Comparison of ENCODE assay signal across 11 mouse cellular contexts in the genomic region with DNA sequence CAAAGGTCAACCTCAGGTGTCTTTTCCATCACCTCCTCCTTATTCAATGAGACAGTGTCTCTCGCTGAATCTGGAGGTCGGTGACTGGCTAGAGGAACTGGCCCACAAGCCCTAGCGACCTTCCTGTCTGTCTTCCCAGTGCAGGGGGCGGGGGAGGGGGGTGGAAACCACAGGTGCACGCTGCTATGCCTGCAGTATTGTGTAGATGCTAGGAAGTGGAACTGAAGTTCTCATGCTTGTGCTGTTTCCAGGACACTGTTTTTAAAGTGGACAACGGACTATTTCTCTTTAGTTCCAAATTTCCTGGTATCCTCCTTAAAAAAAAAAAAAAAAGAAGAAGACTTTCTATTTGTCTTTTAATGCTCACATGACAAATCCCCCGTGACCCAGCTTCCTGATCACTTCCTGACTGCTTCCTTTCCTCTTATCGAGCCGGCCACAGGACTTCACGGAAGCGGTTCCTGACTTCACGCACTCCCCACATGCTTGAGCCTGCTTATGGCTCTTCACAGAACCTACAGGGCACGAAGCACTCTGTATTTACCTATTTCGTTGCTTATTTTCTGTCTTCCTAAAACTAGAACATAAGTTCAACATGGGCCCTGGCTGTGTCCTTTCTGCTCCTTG. TPM values are rescaled to one million over a fixed set of nuclear protein-coding genes. Genes with fewer than 3 reads are reported as not detected.
DNase-seq lines count a peak whose midpoint lies in the region; ATAC-seq and TF ChIP-seq lines count a peak whose summit lies in the region.
"Had no signal": no experiment of that assay in that cellular context is flagged by ENCODE, and none has a peak within 500 bp of the region (broad histone marks: within the 10 kb centered on the region; RNA-seq: fewer than 3 reads in every experiment).

No protein-coding gene starts in this region.

- H3K27me3 ChIP-seq in hindbrain, embryonic 12.5 days = no peaks in the 10 kb centered on the region
- H3K27me3 ChIP-seq: limb, embryonic 15.5 days had no signal

- H3K27ac ChIP-seq in ES-E14 (ENCODE audit: insufficient read depth, low read depth, low read length, poor library complexity, severe bottlenecking) = no peak overlapping the region
- no peak overlapping the region for H3K27ac ChIP-seq in hindbrain, embryonic 12.5 days
- H3K27ac ChIP-seq: limb, embryonic 15.5 days had no signal

- H3K4me1 ChIP-seq in ES-E14 (ENCODE audit: control insufficient read depth in 2 of 2, insufficient read depth in 2 of 2, low read length in 2 of 2, poor library complexity in 1 of 2) = peaks cover 0 to 5% of the 10 kb centered on the region in 2 experiments; a peak in 1 of 4 replicates
- no peaks in the 10 kb centered on the region for H3K4me1 ChIP-seq in hindbrain, embryonic 12.5 days
- H3K4me1 ChIP-seq: limb, embryonic 15.5 days had no signal

- in situ Hi-C loops in ES-E14 (cut with MboI; ENCODE audit: low sequenced_read_pairs in 2 of 2, unreplicated experiment in 2 of 2) = no loop called here

- ATAC-seq in megakaryocyte, adult 5-6 weeks (ENCODE audit: poor library complexity, severe bottlenecking) = peak; percentile 72
- no peak for ATAC-seq in hindbrain, embryonic 12.5 days (ENCODE audit: low FRiP score)

- no peaks in the 10 kb centered on the region for H3K36me3 ChIP-seq in ES-E14 (ENCODE audit: control insufficient read depth, insufficient read depth, low read length, poor library complexity, severe bottlenecking)
- no peaks in the 10 kb centered on the region for H3K36me3 ChIP-seq in hindbrain, embryonic 12.5 days

- 73% methylated on average over 14 of the region's 14 CpGs for WGBS in hindbrain, embryonic 12.5 days

- H3K9me3 ChIP-seq in ES-E14 (ENCODE audit: control insufficient read depth, insufficient read depth, low read depth, low read length) = no peaks in the 10 kb centered on the region
- no peaks in the 10 kb centered on the region for H3K9me3 ChIP-seq in hindbrain, embryonic 12.5 days (replicated peaks)
- H3K9me3 ChIP-seq: limb, embryonic 15.5 days had no signal

- DNase-seq in kidney, postnatal 36 days = peak; percentile 26 to 33
- no peak for DNase-seq in kidney, postnatal 10 days
- DNase-seq in B cell, adult 2 months = peak; percentile 46 to 53
- DNase-seq in ES-E14 (ENCODE audit: low read depth, low spot score) = no peak
- DNase-seq in adrenal gland, adult 18-20 months (ENCODE audit: low spot score in 2 of 2) = no peak
- DNase-seq: cerebellum, postnatal 36 days; gastrocnemius, postnatal 10 days had no signal

- H3K4me2 ChIP-seq in hindbrain, embryonic 12.5 days (replicated peaks) = no peak overlapping the region
- H3K4me2 ChIP-seq: limb, embryonic 15.5 days had no signal

- no peak overlapping the region for H3K9ac ChIP-seq in ES-E14 (ENCODE audit: insufficient read depth, low read depth, low read length, poor library complexity, severe bottlenecking)
- no peak overlapping the region for H3K9ac ChIP-seq in hindbrain, embryonic 12.5 days
- H3K9ac ChIP-seq: limb, embryonic 15.5 days had no signal

- H3K4me3 ChIP-seq in ES-E14 (ENCODE audit: insufficient read depth in 1 of 2, low read depth in 1 of 2, low read length in 2 of 2, poor library complexity in 1 of 2, severe bottlenecking in 1 of 2) = no peak overlapping the region
- no peak overlapping the region for H3K4me3 ChIP-seq in hindbrain, embryonic 12.5 days
- H3K4me3 ChIP-seq: erythroblast, embryonic 14.5 days; limb, embryonic 15.5 days had no signal

TF ChIP-seq in ES-E14, 5 proteins besides CTCF, POLR2A, EP300 and RAD21:
- TF ChIP-seq ZNF384 (IDR thresholded peaks at IDR 0.05; ENCODE audit: low read depth, low read length) = 0 out of 2 replicates have a peak, but pooled peaks have one; percentile 31
- no peak for TF ChIP-seq ZC3H11A (IDR thresholded peaks at IDR 0.05; ENCODE audit: borderline replicate concordance, low read depth, low read length)
- no peak for TF ChIP-seq HCFC1 (IDR thresholded peaks at IDR 0.05; ENCODE audit: borderline replicate concordance, insufficient read depth, low read length)
- no peak for TF ChIP-seq CHD2 (IDR thresholded peaks at IDR 0.05; ENCODE audit: low read depth, low read length)
- no peak for TF ChIP-seq MAFK (IDR thresholded peaks at IDR 0.05; ENCODE audit: insufficient read depth, low read depth, low read length)

RNA-seq across cellular contexts. Expression of a gene that starts 19.9 kb away (rescaled TPM):
- total RNA-seq in ES-E14 (2012; rRNA removed) = 6.4 and 6.9 TPM in 2 replicates
- total RNA-seq in megakaryocyte, adult 5-6 weeks (2015) = 8.8 and 11.0 TPM in 2 replicates
- 10.5 and 11.2 TPM in 2 replicates for total RNA-seq in megakaryocyte, adult 5-6 weeks (2017)
- 11.9 and 12.3 TPM in 2 replicates for polyA plus RNA-seq in hindbrain, embryonic 12.5 days (2016; fragmentation: Nextera tagmentation; extraction: Ambion mirVana)
- 100 to 1,000 TPM in 1 of 2 experiments, 10 to 100 TPM in 1; 77.4 to 111 TPM for total RNA-seq in adrenal gland, adult 18-20 months (2021)

RNA-seq across cellular contexts. Expression of a gene that starts 20.0 kb away (rescaled TPM):
- total RNA-seq in ES-E14 (2012; rRNA removed) = 0.63 and 1.2 TPM in 2 replicates
- total RNA-seq in megakaryocyte, adult 5-6 weeks (2015) = 0.36 and 1.1 TPM in 2 replicates
- 1.5 and 2.3 TPM in 2 replicates for total RNA-seq in megakaryocyte, adult 5-6 weeks (2017)
- 1.2 and 2.6 TPM in 2 replicates for polyA plus RNA-seq in hindbrain, embryonic 12.5 days (2016; fragmentation: Nextera tagmentation; extraction: Ambion mirVana)
- total RNA-seq in adrenal gland, adult 18-20 months (2021) = 1 to 10 TPM; 1.4 to 1.5 TPM

RNA-seq across cellular contexts. Expression of a gene that starts 27.3 kb away (rescaled TPM):
- total RNA-seq in ES-E14 (2012; rRNA removed) = 2.9 and 3.7 TPM in 2 replicates
- 0.48 and 0.58 TPM in 2 replicates for total RNA-seq in megakaryocyte, adult 5-6 weeks (2015)
- total RNA-seq in megakaryocyte, adult 5-6 weeks (2017) = 0.40 and 1.1 TPM in 2 replicates
- 13.6 and 15.8 TPM in 2 replicates for polyA plus RNA-seq in hindbrain, embryonic 12.5 days (2016; fragmentation: Nextera tagmentation; extraction: Ambion mirVana)
- 1 to 10 TPM; 3.2 to 4.5 TPM for total RNA-seq in adrenal gland, adult 18-20 months (2021)

RNA-seq across cellular contexts. Expression of a gene that starts 27.4 kb away (rescaled TPM):
- 49.6 and 82.6 TPM in 2 replicates for total RNA-seq in ES-E14 (2012; rRNA removed)
- total RNA-seq in megakaryocyte, adult 5-6 weeks (2015) = 10.1 and 10.4 TPM in 2 replicates
- total RNA-seq in megakaryocyte, adult 5-6 weeks (2017) = 5.7 and 7.9 TPM in 2 replicates
- polyA plus RNA-seq in hindbrain, embryonic 12.5 days (2016; fragmentation: Nextera tagmentation; extraction: Ambion mirVana) = 34.6 and 37.5 TPM in 2 replicates
- total RNA-seq in adrenal gland, adult 18-20 months (2021) = 10 to 100 TPM; 67.4 to 80.8 TPM

RNA-seq across cellular contexts. Expression of a gene that starts 28.1 kb away (rescaled TPM):
- 15.5 and 20.8 TPM in 2 replicates for total RNA-seq in ES-E14 (2012; rRNA removed)
- 27.5 and 30.5 TPM in 2 replicates for total RNA-seq in megakaryocyte, adult 5-6 weeks (2015)
- 31.2 and 32.2 TPM in 2 replicates for total RNA-seq in megakaryocyte, adult 5-6 weeks (2017)
- 29.2 and 29.9 TPM in 2 replicates for polyA plus RNA-seq in hindbrain, embryonic 12.5 days (2016; fragmentation: Nextera tagmentation; extraction: Ambion mirVana)
- total RNA-seq in adrenal gland, adult 18-20 months (2021) = 10 to 100 TPM; 14.3 to 20.2 TPM

Comparison
In these comparisons a context has a peak if more than half of its experiments do, and no peak if none do; other contexts are left out.
1. DNase-seq: peak in kidney, postnatal 36 days (2 of 2) and B cell, adult 2 months (2 of 2); none in kidney, postnatal 10 days (single experiment), ES-E14 (single experiment) and adrenal gland, adult 18-20 months (0 of 2).